ENCODE assay signal across 14 mouse cellular contexts in genomic region chr3:149993199-149993598, GRCm38 (mm10).
A peak's percentile ranks its signal among the peaks of the same experiment; 100 is the strongest.
DNase-seq lines count a peak whose midpoint lies in the region; ATAC-seq and TF ChIP-seq lines count a peak whose summit lies in the region.
"Had no signal": no experiment of that assay in that cellular context is flagged by ENCODE, and none has a peak within 500 bp of the region (broad histone marks: within the 10 kb centered on the region; RNA-seq: fewer than 3 reads in every experiment).

No protein-coding gene starts in this region.

- WGBS in kidney, postnatal 0 days, result 67% methylated on average over 4 of the region's 4 CpGs
- 58% methylated on average over 4 of the region's 4 CpGs for WGBS in kidney, adult 2 months
- WGBS in intestine, embryonic 15.5 days, result 59% methylated on average over 4 of the region's 4 CpGs
- WGBS in cerebellum, adult 2 months, result 63% methylated on average over 4 of the region's 4 CpGs

- TF ChIP-seq POLR2A in kidney, adult 2 months (IDR thresholded peaks at IDR 0.05; ENCODE audit: low read depth, low read length), result no peak
- TF ChIP-seq POLR2A in testis, adult 2 months (IDR thresholded peaks at IDR 0.05; ENCODE audit: control insufficient read depth, low read depth, low read length), result no peak
- TF ChIP-seq POLR2A in cerebellum, adult 2 months (IDR thresholded peaks at IDR 0.05; ENCODE audit: borderline replicate concordance, insufficient read depth, low read length), result no peak

- H3K27me3 ChIP-seq in kidney, postnatal 0 days (ENCODE audit: insufficient read depth, low read length), result no peaks in the 10 kb centered on the region
- no peaks in the 10 kb centered on the region for H3K27me3 ChIP-seq in kidney, adult 2 months (replicated peaks; ENCODE audit: control insufficient read depth, insufficient read depth, low read length)
- H3K27me3 ChIP-seq in testis, adult 2 months (ENCODE audit: control insufficient read depth, insufficient read depth, low read length), result no peaks in the 10 kb centered on the region
- H3K27me3 ChIP-seq in intestine, embryonic 15.5 days (replicated peaks), result no peaks in the 10 kb centered on the region
- H3K27me3 ChIP-seq in cerebellum, adult 2 months (ENCODE audit: control insufficient read depth, insufficient read depth, low read length), result no peaks in the 10 kb centered on the region
- H3K27me3 ChIP-seq: liver, embryonic 15.5 days; midbrain, embryonic 13.5 days had no signal

- H3K4me3 ChIP-seq in kidney, postnatal 0 days (replicated peaks; ENCODE audit: low read depth, low read length), result no peak overlapping the region
- H3K4me3 ChIP-seq in kidney, adult 2 months (ENCODE audit: insufficient read depth, low read depth, low read length), result no peak overlapping the region
- no peak overlapping the region for H3K4me3 ChIP-seq in testis, adult 2 months (ENCODE audit: control insufficient read depth, low read depth, low read length)
- no peak overlapping the region for H3K4me3 ChIP-seq in intestine, embryonic 15.5 days (replicated peaks)
- no peak overlapping the region for H3K4me3 ChIP-seq in cerebellum, adult 2 months (replicated peaks; ENCODE audit: insufficient read depth, low read depth, low read length)
- H3K4me3 ChIP-seq: gastrocnemius, adult 2 months; liver, embryonic 15.5 days; midbrain, embryonic 13.5 days had no signal

- no peak overlapping the region for H3K4me2 ChIP-seq in kidney, postnatal 0 days (ENCODE audit: low read length)
- H3K4me2 ChIP-seq in intestine, embryonic 15.5 days (replicated peaks), result no peak overlapping the region
- H3K4me2 ChIP-seq: liver, embryonic 15.5 days; midbrain, embryonic 13.5 days had no signal

- no peaks in the 10 kb centered on the region for H3K4me1 ChIP-seq in kidney, postnatal 0 days (replicated peaks; ENCODE audit: insufficient read depth, low read length)
- no peaks in the 10 kb centered on the region for H3K4me1 ChIP-seq in kidney, adult 2 months (ENCODE audit: control insufficient read depth, insufficient read depth, low read length)
- no peaks in the 10 kb centered on the region for H3K4me1 ChIP-seq in testis, adult 2 months (ENCODE audit: control insufficient read depth, insufficient read depth, low read length)
- H3K4me1 ChIP-seq in intestine, embryonic 15.5 days (replicated peaks), result no peaks in the 10 kb centered on the region
- no peaks in the 10 kb centered on the region for H3K4me1 ChIP-seq in cerebellum, adult 2 months (ENCODE audit: control insufficient read depth, insufficient read depth, low read length)
- H3K4me1 ChIP-seq: liver, embryonic 15.5 days; midbrain, embryonic 13.5 days had no signal

- no peaks in the 10 kb centered on the region for H3K9me3 ChIP-seq in kidney, postnatal 0 days (replicated peaks; ENCODE audit: low read length)
- no peaks in the 10 kb centered on the region for H3K9me3 ChIP-seq in intestine, embryonic 15.5 days
- H3K9me3 ChIP-seq: liver, embryonic 15.5 days; midbrain, embryonic 13.5 days had no signal

- no peak overlapping the region for H3K9ac ChIP-seq in kidney, postnatal 0 days (ENCODE audit: low read depth, low read length)
- H3K9ac ChIP-seq in intestine, embryonic 15.5 days, result no peak overlapping the region
- H3K9ac ChIP-seq: liver, embryonic 15.5 days; midbrain, embryonic 13.5 days had no signal

- no peak for ATAC-seq in kidney, postnatal 0 days (replicated peaks; ENCODE audit: low FRiP score, low read depth)
- ATAC-seq in intestine, embryonic 15.5 days, result no peak
- ATAC-seq: midbrain, embryonic 13.5 days had no signal

- H3K36me3 ChIP-seq in kidney, postnatal 0 days (ENCODE audit: insufficient read depth, low read length), result no peaks in the 10 kb centered on the region
- no peaks in the 10 kb centered on the region for H3K36me3 ChIP-seq in kidney, adult 2 months (ENCODE audit: control insufficient read depth, insufficient read depth, low read length)
- H3K36me3 ChIP-seq in testis, adult 2 months (ENCODE audit: control insufficient read depth, insufficient read depth, low read length), result no peaks in the 10 kb centered on the region
- H3K36me3 ChIP-seq in intestine, embryonic 15.5 days, result no peaks in the 10 kb centered on the region
- H3K36me3 ChIP-seq: liver, embryonic 15.5 days; midbrain, embryonic 13.5 days had no signal

- H3K27ac ChIP-seq in kidney, postnatal 0 days, result no peak overlapping the region
- no peak overlapping the region for H3K27ac ChIP-seq in kidney, adult 2 months (ENCODE audit: insufficient read depth, low read depth, low read length)
- H3K27ac ChIP-seq in testis, adult 2 months (ENCODE audit: control insufficient read depth, insufficient read depth, low read depth, low read length), result no peak overlapping the region
- H3K27ac ChIP-seq in intestine, embryonic 15.5 days, result no peak overlapping the region
- no peak overlapping the region for H3K27ac ChIP-seq in cerebellum, adult 2 months (ENCODE audit: insufficient read depth, low read length)
- H3K27ac ChIP-seq: gastrocnemius, adult 2 months; liver, embryonic 15.5 days; midbrain, embryonic 13.5 days had no signal

- TF ChIP-seq CTCF in kidney, postnatal 0 days (IDR thresholded peaks at IDR 0.05; ENCODE audit: low read depth), result peak; percentile 25; the same call in 1 of the 2 replicates
- TF ChIP-seq CTCF in kidney, adult 2 months (conservative IDR thresholded peaks at IDR 0.05; ENCODE audit: insufficient read depth, insufficient read length, low read depth, low read length), result no peak; the same call in 1 of the 2 replicates
- TF ChIP-seq CTCF in testis, adult 2 months (IDR thresholded peaks at IDR 0.05; ENCODE audit: control insufficient read depth, insufficient read depth, insufficient replicate concordance, low read depth, low read length), result peak; percentile 56; the same call in 1 of the 2 replicates
- TF ChIP-seq CTCF in cerebellum, adult 2 months (IDR thresholded peaks at IDR 0.05; ENCODE audit: borderline replicate concordance, insufficient read depth, low read depth, low read length), result no peak

- no peak for DNase-seq in kidney, postnatal 0 days (ENCODE audit: low spot score)
- DNase-seq in kidney, adult 2 months, result no peak
- no peak for DNase-seq in testis, postnatal 14 days (ENCODE audit: low spot score)
- DNase-seq in WW6 (ENCODE audit: low read depth, low spot score), result peak; percentile 4
- peak; percentile 6 for DNase-seq in retina, postnatal 1 day
- DNase-seq in cerebellum, adult 2 months, result no peak
- DNase-seq: cerebellum, adult 18-20 months; gastrocnemius, adult 2 months; kidney, adult 11 months; layer of hippocampus, postnatal 36 days had no signal

Comparison
In these comparisons a context has a peak if more than half of its experiments do, and no peak if none do; other contexts are left out.
1. CTCF ChIP-seq: peak in kidney, postnatal 0 days (single experiment) and testis, adult 2 months (single experiment); none in kidney, adult 2 months (single experiment) and cerebellum, adult 2 months (single experiment).
2. DNase-seq: peak in WW6 (single experiment) and retina, postnatal 1 day (single experiment); none in kidney, postnatal 0 days (single experiment), kidney, adult 2 months (single experiment), testis, postnatal 14 days (single experiment) and cerebellum, adult 2 months (0 of 2).